Mouse (Mus musculus): ENCODE data around the gene Fbxl16.

GRCm38 (mm10) chr17:25863681-25864080, 54.8 kb downstream of the Fbxl16 start:
- TF ChIP-seq CTCF (IDR thresholded peaks at IDR 0.05; ENCODE audit: low read depth) (no peak), EP300 (IDR thresholded peaks at IDR 0.05; ENCODE audit: low read depth) (no peak)
